Mouse (Mus musculus) neural tube, embryonic 13.5 days (tissue): ENCODE data around the gene Prickle2. TPM values are rescaled to one million over a fixed set of nuclear protein-coding genes. Genes with fewer than 3 reads are reported as not detected.

Source experiments
- polyA plus RNA-seq: library from polyadenylated mRNA; unstranded; fragments of >200 nt; fragmentation: Nextera tagmentation; extraction: Ambion mirVana; gene quantifications from 2 replicates; pipeline ENCODE4 v1.2.1, GENCODE M21; 2015

The Prickle2 gene
- polyA plus RNA-seq, 1 experiment from 2014 or later, result 12.3 TPM

Other genes starting within 250 kb of the Prickle2 start
- gene A730049H05Rik, start 110.3 kb upstream of the Prickle2 start, polyA plus RNA-seq, result 0.46 and 0.59 TPM in 2 replicates
- not detected in 2 replicates for gene Gm15737, start 163.2 kb upstream of the Prickle2 start, polyA plus RNA-seq
- 1.8 and 2.0 TPM in 2 replicates for gene Adamts9, start 237.3 kb upstream of the Prickle2 start, polyA plus RNA-seq